Mouse (Mus musculus) T-helper 2 cell (primary cell): ENCODE data around the gene Dennd2a.

Experiments
- in situ Hi-C: fragments of 300-600 bp; cut with MboI, MseI; formaldehyde crosslinking; loops from one replicate; pipeline ENCODE4 v1.15.1; 2025; ENCODE audit warnings: high pct_unique_total_duplicates

Dennd2a gene

GRCm38 (mm10) chr6:39556900-39557659 lies 587 bp downstream of the Dennd2a start:
- in situ Hi-C loops, result no loop called here

DNA sequence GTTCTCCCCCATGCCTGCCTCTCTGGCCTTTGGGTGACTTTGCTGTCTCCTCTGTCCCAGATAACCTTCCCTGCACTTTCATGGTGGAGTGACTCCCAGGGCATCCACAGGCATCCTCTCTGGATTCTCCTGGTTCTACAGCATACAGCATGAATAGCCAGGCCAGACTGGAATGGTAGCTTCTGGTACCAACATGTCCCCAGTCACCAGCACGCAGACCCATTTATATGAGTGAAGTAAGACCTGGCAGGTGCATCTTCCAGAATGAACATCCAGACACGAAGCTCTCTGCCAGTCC lies 2.1 kb downstream of the Dennd2a start:
- in situ Hi-C loops, result no loop called here

- in situ Hi-C loops, result no loop called here
Observed at GRCm38 (mm10) chr6:39554888-39555647, 2.6 kb downstream of the Dennd2a start.

DNA sequence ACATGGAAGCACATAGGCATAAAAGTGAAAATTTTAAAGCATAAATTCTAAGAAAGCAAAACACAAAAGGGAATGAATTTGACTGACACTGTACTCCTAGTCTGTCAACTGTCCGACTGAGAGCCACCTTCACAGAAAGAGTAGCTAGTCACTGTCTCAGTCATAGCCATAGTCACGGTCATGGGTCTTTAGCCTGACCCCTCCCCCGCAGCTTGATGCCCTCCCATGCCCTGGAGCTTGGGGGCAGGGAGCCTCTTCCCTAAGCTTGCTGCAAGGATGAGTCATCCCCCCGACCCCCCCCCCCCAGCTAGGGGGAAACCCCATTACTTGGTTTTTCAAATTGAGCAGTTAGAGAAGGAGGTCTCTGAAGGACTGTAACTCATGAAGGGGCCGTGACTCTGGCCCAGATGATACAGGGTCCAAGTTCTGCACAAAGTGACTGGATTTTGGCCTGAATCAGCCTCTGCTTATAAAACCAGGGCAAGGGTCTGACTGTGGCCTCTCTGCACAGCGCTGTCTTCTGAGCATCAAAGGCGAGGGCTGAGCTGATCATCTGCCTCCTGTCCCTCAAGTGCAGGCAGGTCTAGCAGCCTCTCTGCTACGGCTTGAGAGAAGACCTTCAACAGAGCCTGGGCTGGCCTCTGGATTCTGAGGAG lies 5.6 kb downstream of the Dennd2a start:
- in situ Hi-C loops, result no loop called here

DNA sequence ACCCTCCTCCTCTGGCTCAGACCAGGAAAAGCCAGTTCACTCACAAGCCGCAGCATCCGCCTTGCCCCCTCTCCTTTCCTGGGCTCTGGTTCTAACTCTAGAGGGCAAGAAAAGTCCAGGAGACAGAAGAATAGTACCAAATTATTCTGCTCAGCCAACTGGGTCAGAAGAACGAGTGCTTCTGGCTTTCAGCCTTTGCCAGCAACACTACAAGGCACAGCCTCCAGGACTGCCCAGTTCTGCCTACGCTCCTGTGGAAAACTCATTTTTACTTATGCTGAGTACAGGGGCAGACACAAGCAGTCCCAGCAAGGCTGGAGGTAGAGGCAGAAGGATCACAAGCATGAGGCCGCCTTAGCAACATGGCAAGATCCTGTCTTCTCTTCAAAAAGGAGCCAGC lies 9.6 kb downstream of the Dennd2a start:
- in situ Hi-C loops, result no loop called here

- in situ Hi-C loops, result no loop called here
Observed at GRCm38 (mm10) chr6:39545474-39545873, 12.2 kb downstream of the Dennd2a start.

DNA sequence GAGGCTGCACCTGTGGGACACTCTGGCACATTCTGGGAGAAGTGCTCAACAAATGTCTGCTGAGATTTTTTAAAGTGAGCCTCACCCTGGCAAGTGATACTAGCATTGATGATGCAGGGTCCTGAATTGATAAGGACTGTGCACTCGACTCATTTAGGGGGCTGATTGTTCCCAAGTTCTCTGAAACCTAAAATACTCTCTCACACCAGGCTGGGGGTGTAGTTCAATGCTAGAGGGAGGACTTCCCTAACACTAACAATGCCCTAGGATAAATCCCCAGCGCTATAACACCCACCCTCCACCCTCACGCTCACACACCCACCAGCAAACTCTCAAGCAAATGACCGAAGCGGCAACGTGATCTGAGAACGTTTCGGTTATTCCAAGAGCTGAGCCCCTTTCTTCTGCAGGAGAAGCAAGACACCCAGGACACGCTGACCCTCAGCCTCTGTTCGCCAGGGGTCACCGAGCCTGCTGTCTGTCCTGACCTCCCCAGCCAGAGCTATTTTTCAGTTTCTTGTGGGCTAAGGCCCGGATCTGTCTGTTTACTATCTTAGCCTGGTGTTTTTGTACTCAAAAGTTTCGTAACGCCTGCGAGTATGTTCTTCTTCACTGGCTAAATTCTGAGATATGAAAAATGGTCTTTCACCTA lies 13.8 kb downstream of the Dennd2a start:
- in situ Hi-C loops, result no loop called here

DNA sequence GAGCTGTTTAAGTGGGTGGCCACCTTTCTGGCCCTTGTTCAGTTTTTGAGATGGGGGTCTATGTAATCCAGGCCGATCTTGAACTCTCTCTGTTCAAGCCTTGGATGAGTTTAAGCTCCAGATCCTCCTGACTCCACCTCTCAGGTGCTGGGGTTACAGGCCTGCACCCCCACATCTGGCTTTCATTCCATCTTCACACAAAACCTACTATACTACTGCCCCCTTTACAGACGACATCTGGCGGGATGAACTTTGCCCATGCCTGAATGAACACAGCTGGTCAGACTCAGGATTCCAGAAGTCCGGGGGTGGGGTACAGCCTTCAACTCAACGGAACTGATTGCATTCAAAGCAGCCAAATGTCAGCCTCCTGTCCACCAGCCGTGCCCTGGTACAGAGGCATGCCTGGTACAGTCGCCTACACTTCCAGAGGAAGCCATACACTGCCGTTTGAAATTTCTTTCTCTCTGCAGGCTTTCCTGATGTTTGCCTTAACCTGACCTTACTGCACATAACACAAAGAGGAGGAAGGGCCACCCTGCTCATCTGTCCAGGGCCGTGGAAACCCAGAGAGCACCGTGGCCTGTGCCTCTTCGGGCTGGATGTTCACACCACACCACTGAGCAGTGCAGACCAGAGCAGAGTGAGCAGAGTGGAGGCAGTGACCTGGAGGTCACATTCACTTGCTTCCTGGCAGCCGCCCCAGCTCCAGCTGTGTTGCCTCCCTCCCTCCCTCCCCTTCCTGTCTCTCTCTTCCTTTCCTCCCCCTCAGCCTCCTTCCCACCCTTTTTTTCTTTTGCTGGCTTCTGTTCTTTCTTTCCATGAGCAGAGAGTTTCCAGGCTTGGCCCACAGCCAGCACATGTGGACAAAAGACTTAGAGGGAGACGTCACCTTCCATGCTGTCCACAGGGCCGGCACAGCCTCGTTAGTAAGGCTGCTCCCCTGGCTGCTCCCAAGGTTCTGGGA lies 14.8 kb downstream of the Dennd2a start:
- in situ Hi-C loops, result no loop called here

DNA sequence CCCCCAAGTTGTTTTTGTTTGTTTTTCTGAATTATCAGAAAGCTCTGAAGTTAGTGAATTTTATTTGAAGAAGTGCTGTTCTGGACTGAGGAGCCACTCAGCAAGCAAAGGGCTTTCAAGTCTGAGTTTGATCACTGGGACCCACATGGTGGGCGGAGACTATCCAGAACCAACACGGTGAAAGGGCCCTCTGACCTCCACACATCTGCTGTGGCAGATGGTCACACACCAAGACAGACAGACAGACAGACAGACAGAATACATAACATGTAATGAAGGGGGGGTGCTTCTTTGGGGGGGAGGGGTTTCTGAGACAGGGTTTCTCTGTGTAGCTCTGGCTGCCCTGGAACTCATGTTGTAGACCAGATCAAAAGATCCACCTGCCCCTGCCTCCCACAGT lies 17.1 kb downstream of the Dennd2a start:
- in situ Hi-C loops, result no loop called here

GRCm38 (mm10) chr6:39539679-39540155 lies 17.9 kb downstream of the Dennd2a start:
- in situ Hi-C loops, result no loop called here

GRCm38 (mm10) chr6:39538227-39538626 lies 19.4 kb downstream of the Dennd2a start:
- in situ Hi-C loops, result no loop called here

DNA sequence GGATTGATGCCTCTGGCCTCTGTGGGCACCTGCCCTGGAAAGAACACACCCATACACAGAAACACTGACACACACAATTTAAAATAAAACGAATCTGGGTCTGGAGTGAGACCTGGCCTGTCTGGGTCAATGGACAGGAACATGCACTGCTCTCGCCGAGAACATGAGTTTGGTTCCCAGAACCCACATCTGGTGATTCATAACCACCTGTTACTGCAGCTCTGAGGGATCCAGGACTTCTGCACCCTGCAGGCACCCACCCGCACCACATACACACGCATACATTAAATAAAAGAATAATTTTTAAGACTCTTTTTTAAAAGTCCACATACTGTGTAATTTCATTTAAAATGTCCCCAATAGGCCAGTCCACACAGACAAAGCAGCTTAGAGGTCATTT lies 20.4 kb downstream of the Dennd2a start:
- in situ Hi-C loops, result no loop called here

- in situ Hi-C loops, result no loop called here
Observed at GRCm38 (mm10) chr6:39536621-39537020, 21.0 kb downstream of the Dennd2a start.

DNA sequence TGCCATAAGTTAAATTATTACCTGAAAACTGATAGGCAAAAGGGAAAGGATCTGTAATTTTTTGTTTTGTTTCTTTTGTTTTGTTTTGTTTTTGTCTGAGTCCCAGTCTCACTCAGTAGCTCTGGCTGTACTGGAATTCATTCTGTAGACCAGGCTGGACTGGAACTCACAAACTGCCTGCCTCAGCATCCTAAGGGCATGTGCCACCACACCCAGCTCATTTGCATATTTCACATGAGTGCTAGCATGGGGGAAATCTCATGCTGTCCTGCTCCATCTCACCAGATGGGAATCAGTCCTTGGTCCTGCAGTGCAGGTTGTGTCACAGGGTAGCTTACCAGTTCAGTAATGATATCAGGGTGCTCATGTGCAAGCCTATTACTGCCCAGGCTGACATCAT lies 22.7 kb downstream of the Dennd2a start:
- in situ Hi-C loops, result no loop called here

GRCm38 (mm10) chr6:39528671-39529535 lies 28.8 kb downstream of the Dennd2a start:
- in situ Hi-C loops, result no loop called here

DNA sequence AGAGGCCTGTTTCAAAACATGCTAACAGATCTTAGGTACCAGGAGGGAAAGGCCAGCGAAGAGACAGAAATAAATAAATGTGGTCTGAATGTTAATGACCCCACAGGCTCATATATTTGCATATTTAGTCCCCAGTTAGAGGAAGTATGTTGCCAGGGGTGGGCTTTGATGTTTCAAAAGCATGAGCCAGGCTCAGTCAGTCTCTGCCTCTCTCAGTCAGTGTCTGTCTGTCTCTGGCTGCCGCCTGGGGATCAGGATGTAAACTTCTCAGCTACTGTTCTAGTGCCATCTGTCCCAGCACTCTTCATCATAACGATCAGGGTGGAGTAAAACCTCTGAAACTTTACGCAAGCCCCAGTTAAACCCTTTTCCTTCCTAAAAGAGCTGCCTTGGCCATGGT lies 29.9 kb downstream of the Dennd2a start:
- in situ Hi-C loops, result no loop called here

DNA sequence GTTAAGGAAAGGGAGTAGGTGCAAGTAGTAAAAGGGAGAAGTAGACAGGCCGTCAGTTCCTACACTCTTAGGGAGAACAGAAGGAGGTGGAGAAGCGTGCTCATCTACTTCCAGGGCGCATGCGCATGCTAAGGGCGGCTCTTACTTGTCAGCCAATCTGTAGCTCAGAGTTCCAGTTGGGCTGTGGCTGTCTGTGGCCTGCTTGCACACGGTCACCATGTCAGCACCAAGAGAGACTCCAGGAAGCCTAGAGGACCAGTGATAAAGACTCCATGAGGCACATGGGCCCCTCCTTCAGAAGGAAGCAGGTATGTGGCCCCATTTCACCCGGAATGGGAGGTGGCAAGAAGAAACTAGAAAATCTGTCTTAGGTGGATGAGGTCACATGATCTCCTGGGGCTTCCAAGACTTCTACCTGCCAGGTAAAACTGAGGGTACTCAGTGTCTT lies 30.3 kb downstream of the Dennd2a start:
- in situ Hi-C loops, result no loop called here

GRCm38 (mm10) chr6:39526797-39527196 lies 30.9 kb downstream of the Dennd2a start:
- in situ Hi-C loops, result no loop called here

DNA sequence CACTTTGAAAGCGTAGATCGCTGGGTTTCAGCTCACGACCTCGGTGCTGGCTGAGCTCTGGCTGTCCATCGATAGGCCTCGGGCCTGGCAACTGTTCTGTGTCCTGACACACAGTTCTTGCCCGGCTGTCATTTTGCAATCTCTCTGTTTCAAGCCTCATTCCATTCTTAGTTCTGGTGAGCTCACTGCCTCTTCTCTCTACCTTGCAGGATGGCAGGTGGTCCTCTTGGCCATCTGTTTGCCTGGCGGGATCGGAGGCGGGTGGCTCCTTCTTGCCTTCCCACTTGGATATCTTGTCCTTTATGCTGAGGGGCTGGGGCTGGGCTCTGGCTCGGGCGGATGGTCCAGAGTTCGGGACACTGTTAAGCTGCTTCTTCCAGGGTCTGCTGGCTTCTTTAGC lies 34.5 kb downstream of the Dennd2a start:
- in situ Hi-C loops, result no loop called here

DNA sequence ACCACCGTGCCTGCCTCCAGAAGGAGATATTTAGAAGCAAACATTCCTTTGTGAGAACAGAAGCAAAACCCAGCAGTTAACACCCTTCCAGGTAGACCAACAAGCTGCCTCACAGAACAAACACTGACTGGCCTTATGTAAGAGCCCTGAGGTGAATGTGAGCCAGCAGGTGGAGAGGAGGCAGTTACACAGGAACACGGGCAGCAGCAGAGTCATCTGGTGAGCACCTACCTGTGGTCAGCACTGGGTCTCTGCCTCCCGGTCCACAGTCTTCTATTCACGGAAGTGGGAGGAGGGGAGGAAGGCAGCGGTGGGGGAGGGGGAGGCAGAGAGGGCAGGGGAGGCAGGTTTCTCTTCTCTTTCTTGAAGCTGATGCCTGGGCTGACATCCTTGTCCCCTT lies 35.2 kb downstream of the Dennd2a start:
- in situ Hi-C loops, result no loop called here
